Mouse (Mus musculus): Measurements from ENCODE around the gene Dnajc19.
"Not testable (repeated sequence)": the region's sequence is repeated elsewhere in the genome, so short reads cannot be mapped to it uniquely, and the experiment has no call there.

Dnajc19 gene

GRCm38 (mm10) chr3:34080900-34081662 is at the start of gene Dnajc19:
Gene Dnajc19 (minus strand): TSS chr3:34081321.
- peak; percentile 91 for DNase-seq

GRCm38 (mm10) chr3:34129957-34130356 is 48.8 kb upstream of the Dnajc19 start:
- no peak for DNase-seq

- DNase-seq: no peak
Observed at GRCm38 (mm10) chr3:34121311-34121710, 40.2 kb upstream of the Dnajc19 start.

GRCm38 (mm10) chr3:34120791-34121190 is 39.7 kb upstream of the Dnajc19 start:
- DNase-seq: no peak

GRCm38 (mm10) chr3:34119869-34120268 is 38.7 kb upstream of the Dnajc19 start:
- DNase-seq: no peak

- no peak for DNase-seq
Observed at GRCm38 (mm10) chr3:34115806-34116205, 34.7 kb upstream of the Dnajc19 start.

- DNase-seq: no peak
Observed at GRCm38 (mm10) chr3:34111941-34112685, 31.0 kb upstream of the Dnajc19 start.

- DNase-seq: no peak
Observed at GRCm38 (mm10) chr3:34107631-34108030, 26.5 kb upstream of the Dnajc19 start.

GRCm38 (mm10) chr3:34106421-34106820 is 25.3 kb upstream of the Dnajc19 start:
- no peak for DNase-seq

- DNase-seq: no peak
Observed at GRCm38 (mm10) chr3:34103902-34104672, 23.0 kb upstream of the Dnajc19 start.

GRCm38 (mm10) chr3:34102891-34103290 is 21.8 kb upstream of the Dnajc19 start:
- DNase-seq: no peak

GRCm38 (mm10) chr3:34083655-34084054 is 2.5 kb upstream of the Dnajc19 start:
- no peak for DNase-seq

- DNase-seq: no peak
Observed at GRCm38 (mm10) chr3:34081929-34082328, 808 bp upstream of the Dnajc19 start.

GRCm38 (mm10) chr3:34076058-34076759 is 4.9 kb downstream of the Dnajc19 start:
- DNase-seq: no peak

GRCm38 (mm10) chr3:34072726-34073125 is 8.4 kb downstream of the Dnajc19 start:
- DNase-seq: no peak

- DNase-seq: not testable (repeated sequence)
Observed at GRCm38 (mm10) chr3:34068943-34069342, 12.2 kb downstream of the Dnajc19 start.

GRCm38 (mm10) chr3:34062352-34062751 is 18.8 kb downstream of the Dnajc19 start:
- DNase-seq: no peak

GRCm38 (mm10) chr3:34041990-34042389 is 39.1 kb downstream of the Dnajc19 start:
- no peak for DNase-seq

- DNase-seq: no peak
Observed at GRCm38 (mm10) chr3:34035706-34036105, 45.4 kb downstream of the Dnajc19 start.

- DNase-seq: no peak
Observed at GRCm38 (mm10) chr3:34034803-34035202, 46.3 kb downstream of the Dnajc19 start.

- no peak for DNase-seq
Observed at GRCm38 (mm10) chr3:34033720-34034364, 47.3 kb downstream of the Dnajc19 start.

- no peak for DNase-seq
Observed at GRCm38 (mm10) chr3:34030601-34031000, 50.5 kb downstream of the Dnajc19 start.

Data from thymus, postnatal 14 days (tissue).